Mouse (Mus musculus): ENCODE data around the gene Vmn2r96.
"Not testable (repeated sequence)": the region's sequence is repeated elsewhere in the genome, so short reads cannot be mapped to it uniquely, and the experiment has no call there.

Gene Vmn2r96

GRCm38 (mm10) chr17:18572851-18573250, at the start of gene Vmn2r96:
Gene Vmn2r96, plus strand, starts transcription at chr17:18573151.
- DNase-seq (ENCODE audit: low spot score): not testable (repeated sequence)

DNA sequence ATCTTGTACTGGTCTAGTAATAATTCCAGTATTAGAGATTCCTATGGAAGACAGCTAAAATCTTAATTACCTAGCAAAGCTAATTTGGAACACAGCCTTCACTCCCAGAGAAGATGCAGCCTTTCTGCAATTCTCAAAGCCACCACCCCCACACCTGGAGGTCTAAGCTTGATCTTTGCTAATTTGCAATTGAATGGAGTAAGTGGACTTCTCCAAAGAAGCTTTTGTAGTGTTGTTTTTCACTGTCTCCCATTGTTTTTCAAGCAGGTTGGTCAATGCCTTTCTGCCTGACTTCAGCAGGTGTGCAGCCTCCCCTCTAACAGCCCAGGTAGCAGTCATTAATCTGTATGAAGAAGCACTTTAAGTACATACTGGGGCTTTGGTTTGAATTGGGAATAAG, 49.6 kb upstream of the Vmn2r96 start:
- no peak for DNase-seq (ENCODE audit: low spot score)

DNA sequence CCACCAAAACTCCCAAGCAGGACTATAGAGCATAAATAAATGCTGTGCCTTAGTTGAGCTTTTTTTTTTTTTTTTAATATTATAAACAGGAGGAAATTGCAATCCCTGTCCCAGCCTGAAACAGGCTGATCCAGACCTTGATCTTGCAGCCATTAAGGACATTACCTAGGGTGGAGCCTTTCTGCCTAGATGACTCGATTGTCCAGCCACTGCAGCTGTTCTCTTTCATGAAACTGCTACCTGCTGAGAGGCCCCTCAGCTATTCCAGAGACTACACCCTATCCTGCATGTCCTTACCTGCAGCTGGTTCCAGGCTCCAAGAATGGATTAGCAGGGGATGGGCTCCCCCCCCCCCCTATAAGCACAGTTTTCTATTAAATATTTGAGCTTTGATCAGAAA, 49.0 kb upstream of the Vmn2r96 start:
- DNase-seq (ENCODE audit: low spot score): no peak

DNA sequence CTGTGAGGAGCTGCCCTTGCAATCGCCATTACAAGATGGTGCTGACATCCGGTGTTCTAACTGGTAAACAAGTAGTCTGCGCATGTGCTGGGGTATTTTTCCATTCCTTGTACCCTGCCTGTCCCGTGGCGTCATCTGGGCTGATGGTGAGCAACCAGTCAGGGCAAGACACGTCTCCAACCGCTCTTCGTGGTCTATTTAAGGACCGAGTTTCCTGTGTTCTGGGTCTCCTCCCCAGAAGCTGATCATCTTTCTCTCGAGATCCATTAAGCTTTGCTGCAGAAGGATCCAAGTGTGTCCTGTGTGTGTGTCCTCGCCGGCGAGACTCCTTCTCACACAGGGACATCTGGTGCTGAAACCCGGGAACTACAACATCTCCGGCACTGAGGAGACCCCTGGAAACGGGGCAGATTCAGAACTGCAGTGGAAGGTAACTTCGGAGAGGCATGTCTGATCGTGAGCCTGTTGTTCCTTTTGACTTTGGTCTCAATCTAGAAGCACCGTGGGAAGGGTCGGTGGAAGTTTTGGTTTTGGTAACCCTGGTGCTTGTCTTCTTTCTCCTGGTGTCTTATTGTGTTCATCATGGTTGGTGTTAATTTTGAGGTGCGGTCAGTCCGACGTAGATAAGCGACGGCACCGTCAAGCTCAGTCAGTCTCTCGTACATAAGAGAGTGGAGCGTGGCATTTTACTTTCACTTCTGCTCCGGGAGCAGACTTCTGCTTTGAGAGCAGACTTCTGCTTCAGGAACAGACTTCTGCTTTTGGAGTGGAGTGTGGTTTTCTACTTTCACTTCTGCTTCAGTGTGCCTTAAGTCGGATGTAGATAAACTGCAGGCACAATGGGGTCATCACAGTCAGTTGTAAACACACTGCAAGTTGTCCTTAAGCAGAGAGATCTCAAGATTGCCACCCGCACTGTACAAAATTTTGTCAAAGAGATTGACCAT, 14.5 kb upstream of the Vmn2r96 start:
- DNase-seq (ENCODE audit: low spot score): not testable (repeated sequence)

- DNase-seq (ENCODE audit: low spot score): not testable (repeated sequence)
Observed at GRCm38 (mm10) chr17:18566186-18566585, 6.8 kb upstream of the Vmn2r96 start.

DNA sequence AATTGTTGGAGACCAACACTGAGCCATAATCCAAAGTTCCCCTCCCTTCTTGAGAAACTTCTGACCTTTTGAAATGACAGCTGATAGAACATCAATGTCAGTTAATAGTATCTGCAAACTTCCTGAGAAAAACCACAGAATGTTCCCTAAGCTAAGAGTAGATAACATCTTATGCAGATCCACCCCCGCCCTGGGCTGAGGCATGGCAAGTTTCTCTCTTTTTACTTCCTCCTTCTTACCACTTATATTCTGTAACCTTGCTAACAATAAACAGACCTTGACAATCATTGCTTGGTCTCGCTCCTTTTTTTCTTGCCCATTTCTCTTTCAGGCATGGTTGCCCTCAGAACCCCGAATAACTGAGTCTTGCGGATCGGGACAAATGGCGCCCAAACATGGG, 42.2 kb downstream of the Vmn2r96 start:
- not testable (repeated sequence) for DNase-seq (ENCODE audit: low spot score)

DNA sequence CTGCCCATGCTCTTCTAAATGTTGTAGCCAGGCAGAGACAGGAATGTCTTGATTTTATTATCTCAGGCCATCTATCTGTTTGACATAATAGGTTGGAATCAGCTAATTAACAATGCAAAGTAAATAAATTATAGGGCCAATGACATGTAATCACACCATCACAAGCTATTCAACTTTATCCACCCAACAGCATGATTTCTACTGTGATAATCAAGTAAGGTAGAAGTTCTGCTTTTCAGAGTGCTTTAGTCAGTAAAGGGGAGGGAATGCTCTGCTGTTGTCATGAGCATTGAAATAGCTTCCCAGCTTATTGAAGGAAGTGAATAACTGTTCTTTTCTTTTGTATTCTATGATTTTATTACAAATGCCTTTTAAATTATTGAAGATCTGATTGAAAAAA, 53.6 kb downstream of the Vmn2r96 start:
- no peak for DNase-seq (ENCODE audit: low spot score)

All from embryo, embryonic 10 days (tissue).